Mouse (Mus musculus): ENCODE measurements around the gene Vav3. TPM values are rescaled to one million over a fixed set of nuclear protein-coding genes. Genes with fewer than 3 reads are reported as not detected.

Vav3 gene
- polyA plus RNA-seq, 1 experiment, result 2.2 TPM

- H3K79me2 ChIP-seq (ENCODE audit: control insufficient read depth, insufficient read depth), result no peaks in the 10 kb centered on the region
- TF ChIP-seq USF1 (IDR thresholded peaks at IDR 0.05; ENCODE audit: low read depth) (no peak), CEBPB (IDR thresholded peaks at IDR 0.05; ENCODE audit: low read depth) (peak; percentile 6)
- H3K79me3 ChIP-seq (ENCODE audit: low read depth), result no peaks in the 10 kb centered on the region
- H3K4me3 ChIP-seq (ENCODE audit: insufficient read depth, poor library complexity, severe bottlenecking), result no peak overlapping the region
- no peaks in the 10 kb centered on the region for H3K27me3 ChIP-seq (ENCODE audit: control insufficient read depth, insufficient read depth, insufficient read length)
- no peaks in the 10 kb centered on the region for H3K36me3 ChIP-seq (ENCODE audit: control insufficient read depth, insufficient read depth)
- H3ac ChIP-seq (ENCODE audit: control insufficient read depth, insufficient read length, low read depth), result no peak overlapping the region
These were observed 228.3 kb downstream of the Vav3 start for GRCm38 (mm10) chr3:109568542-109569265.

GRCm38 (mm10) chr3:109571483-109571882 is 231.0 kb downstream of the Vav3 start:
- H3K36me3 ChIP-seq (ENCODE audit: control insufficient read depth, insufficient read depth), result no peaks in the 10 kb centered on the region
- no peaks in the 10 kb centered on the region for H3K79me3 ChIP-seq (ENCODE audit: low read depth)
- no peak overlapping the region for H3ac ChIP-seq (ENCODE audit: control insufficient read depth, insufficient read length, low read depth)
- TF ChIP-seq MYOG (IDR thresholded peaks at IDR 0.05; ENCODE audit: control insufficient read depth, extremely low read depth, insufficient read length) (no peak), CEBPB (IDR thresholded peaks at IDR 0.05; ENCODE audit: low read depth) (no peak), MAX (IDR thresholded peaks at IDR 0.05) (no peak), CTCF (IDR thresholded peaks at IDR 0.05; ENCODE audit: control insufficient read depth, insufficient read depth, insufficient read length) (no peak), FOSL1 (IDR thresholded peaks at IDR 0.05; ENCODE audit: insufficient read depth, low read length, poor library complexity, severe bottlenecking) (no peak), MYOD1 (IDR thresholded peaks at IDR 0.05; ENCODE audit: control insufficient read depth, insufficient read length, low read depth) (no peak), USF1 (IDR thresholded peaks at IDR 0.05; ENCODE audit: low read depth) (no peak)
- no peaks in the 10 kb centered on the region for H3K79me2 ChIP-seq (ENCODE audit: control insufficient read depth, insufficient read depth)
- no peaks in the 10 kb centered on the region for H3K27me3 ChIP-seq (ENCODE audit: control insufficient read depth, insufficient read depth, insufficient read length)
- no peak overlapping the region for H3K4me3 ChIP-seq (ENCODE audit: insufficient read depth, poor library complexity, severe bottlenecking)

- Histone ChIP-seq H3K36me3 (ENCODE audit: control insufficient read depth, insufficient read depth) (no peaks in the 10 kb centered on the region), H3K4me3 (ENCODE audit: insufficient read depth, poor library complexity, severe bottlenecking) (no peak overlapping the region), H3K79me2 (ENCODE audit: control insufficient read depth, insufficient read depth) (no peaks in the 10 kb centered on the region), H3ac (ENCODE audit: control insufficient read depth, insufficient read length, low read depth) (no peak overlapping the region), H3K27me3 (ENCODE audit: control insufficient read depth, insufficient read depth, insufficient read length) (no peaks in the 10 kb centered on the region), H3K79me3 (ENCODE audit: low read depth) (no peaks in the 10 kb centered on the region)
- TF ChIP-seq USF1 (IDR thresholded peaks at IDR 0.05; ENCODE audit: low read depth), result no peak
- no peak for TF ChIP-seq CEBPB (IDR thresholded peaks at IDR 0.05; ENCODE audit: low read depth)
- TF ChIP-seq MYOG (IDR thresholded peaks at IDR 0.05; ENCODE audit: control insufficient read depth, extremely low read depth, insufficient read length), result no peak
- no peak for TF ChIP-seq MYOD1 (IDR thresholded peaks at IDR 0.05; ENCODE audit: control insufficient read depth, insufficient read length, low read depth)
- TF ChIP-seq FOSL1 (IDR thresholded peaks at IDR 0.05; ENCODE audit: insufficient read depth, low read length, poor library complexity, severe bottlenecking), result no peak
- no peak for TF ChIP-seq CTCF (IDR thresholded peaks at IDR 0.05; ENCODE audit: control insufficient read depth, insufficient read depth, insufficient read length)
- no peak for TF ChIP-seq MAX (IDR thresholded peaks at IDR 0.05)
These were observed 232.4 kb downstream of the Vav3 start for GRCm38 (mm10) chr3:109572871-109573270.

- Histone ChIP-seq H3ac (ENCODE audit: control insufficient read depth, insufficient read length, low read depth) (no peak overlapping the region), H3K79me2 (ENCODE audit: control insufficient read depth, insufficient read depth) (no peaks in the 10 kb centered on the region), H3K27me3 (ENCODE audit: control insufficient read depth, insufficient read depth, insufficient read length) (no peaks in the 10 kb centered on the region), H3K4me3 (ENCODE audit: insufficient read depth, poor library complexity, severe bottlenecking) (no peak overlapping the region), H3K79me3 (ENCODE audit: low read depth) (no peaks in the 10 kb centered on the region), H3K36me3 (ENCODE audit: control insufficient read depth, insufficient read depth) (no peaks in the 10 kb centered on the region)
- no peak for TF ChIP-seq CTCF (IDR thresholded peaks at IDR 0.05; ENCODE audit: control insufficient read depth, insufficient read depth, insufficient read length)
- no peak for TF ChIP-seq MAX (IDR thresholded peaks at IDR 0.05)
- no peak for TF ChIP-seq MYOG (IDR thresholded peaks at IDR 0.05; ENCODE audit: control insufficient read depth, extremely low read depth, insufficient read length)
- TF ChIP-seq MYOD1 (IDR thresholded peaks at IDR 0.05; ENCODE audit: control insufficient read depth, insufficient read length, low read depth), result no peak
- TF ChIP-seq FOSL1 (IDR thresholded peaks at IDR 0.05; ENCODE audit: insufficient read depth, low read length, poor library complexity, severe bottlenecking), result no peak
- no peak for TF ChIP-seq USF1 (IDR thresholded peaks at IDR 0.05; ENCODE audit: low read depth)
- no peak for TF ChIP-seq CEBPB (IDR thresholded peaks at IDR 0.05; ENCODE audit: low read depth)
These were observed 233.2 kb downstream of the Vav3 start for GRCm38 (mm10) chr3:109573549-109574146.

- Histone ChIP-seq H3K27me3 (ENCODE audit: control insufficient read depth, insufficient read depth, insufficient read length) (no peaks in the 10 kb centered on the region), H3ac (ENCODE audit: control insufficient read depth, insufficient read length, low read depth) (no peak overlapping the region), H3K4me3 (ENCODE audit: insufficient read depth, poor library complexity, severe bottlenecking) (no peak overlapping the region), H3K79me3 (ENCODE audit: low read depth) (no peaks in the 10 kb centered on the region), H3K79me2 (ENCODE audit: control insufficient read depth, insufficient read depth) (no peaks in the 10 kb centered on the region), H3K36me3 (ENCODE audit: control insufficient read depth, insufficient read depth) (no peaks in the 10 kb centered on the region)
- TF ChIP-seq FOSL1 (IDR thresholded peaks at IDR 0.05; ENCODE audit: insufficient read depth, low read length, poor library complexity, severe bottlenecking) (no peak), MYOG (IDR thresholded peaks at IDR 0.05; ENCODE audit: control insufficient read depth, extremely low read depth, insufficient read length) (no peak), USF1 (IDR thresholded peaks at IDR 0.05; ENCODE audit: low read depth) (no peak), MYOD1 (IDR thresholded peaks at IDR 0.05; ENCODE audit: control insufficient read depth, insufficient read length, low read depth) (no peak), CTCF (IDR thresholded peaks at IDR 0.05; ENCODE audit: control insufficient read depth, insufficient read depth, insufficient read length) (no peak), MAX (IDR thresholded peaks at IDR 0.05) (no peak), CEBPB (IDR thresholded peaks at IDR 0.05; ENCODE audit: low read depth) (no peak)
These were observed 233.7 kb downstream of the Vav3 start for GRCm38 (mm10) chr3:109574161-109574560.

Measured in C2C12 (cell line).